Mouse (Mus musculus) embryo, embryonic 11.5 days (tissue): ENCODE results near the gene 2410131K14Rik.

Source experiments
- DNase-seq: peaks from one replicate; pipeline ENCODE4 v3.0.0-alpha.2; 2012; ENCODE audit warnings: low read depth, low spot score

The 2410131K14Rik gene

DNA sequence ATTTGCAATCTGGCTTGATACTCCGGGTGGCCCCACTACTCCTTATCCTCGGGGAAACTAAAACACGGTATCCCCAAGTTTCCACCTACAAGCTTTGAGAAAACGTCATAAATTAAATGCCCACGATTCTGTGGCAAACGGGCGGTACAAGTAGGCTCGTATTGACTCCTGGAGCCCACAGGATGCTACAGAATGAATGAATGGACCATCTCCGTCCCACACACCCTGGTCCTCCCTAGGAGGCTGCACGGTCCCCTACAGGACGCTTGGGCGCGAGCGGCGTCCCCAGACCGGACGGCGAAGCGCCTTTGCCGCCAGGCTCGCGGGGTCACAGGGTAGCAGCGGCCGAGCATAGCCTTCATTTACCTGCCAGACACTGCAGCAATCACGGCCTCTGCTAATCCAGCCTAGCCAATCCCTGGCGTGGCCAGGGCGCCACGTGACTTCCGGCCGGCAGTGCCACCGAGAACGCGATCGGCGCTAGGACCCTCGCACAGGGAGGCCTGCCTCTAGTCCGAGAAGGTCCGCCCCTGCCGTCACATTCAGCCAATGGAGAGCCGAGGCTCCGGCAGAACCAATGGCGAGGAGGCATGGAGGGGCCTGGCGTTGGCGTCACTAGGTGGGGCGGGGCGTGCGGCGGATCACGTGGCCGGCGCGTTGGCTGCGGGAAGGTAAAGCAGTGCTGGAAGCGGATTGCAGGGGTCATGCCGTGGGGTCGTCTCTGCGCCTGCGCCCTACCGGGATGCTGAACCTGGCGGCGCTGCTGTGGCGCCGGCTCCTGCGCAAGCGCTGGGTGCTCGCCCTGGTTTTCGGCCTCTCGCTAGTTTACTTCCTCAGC lies at the start of gene 2410131K14Rik, which contains the start of gene Rnft2:
Gene 2410131K14Rik (plus strand): TSS at position 622 of the 838 bp plus-strand sequence.
Gene Rnft2 (minus strand): TSS at position 511 of the 838 bp plus-strand sequence.
- DNase-seq = peak; percentile 98

DNA sequence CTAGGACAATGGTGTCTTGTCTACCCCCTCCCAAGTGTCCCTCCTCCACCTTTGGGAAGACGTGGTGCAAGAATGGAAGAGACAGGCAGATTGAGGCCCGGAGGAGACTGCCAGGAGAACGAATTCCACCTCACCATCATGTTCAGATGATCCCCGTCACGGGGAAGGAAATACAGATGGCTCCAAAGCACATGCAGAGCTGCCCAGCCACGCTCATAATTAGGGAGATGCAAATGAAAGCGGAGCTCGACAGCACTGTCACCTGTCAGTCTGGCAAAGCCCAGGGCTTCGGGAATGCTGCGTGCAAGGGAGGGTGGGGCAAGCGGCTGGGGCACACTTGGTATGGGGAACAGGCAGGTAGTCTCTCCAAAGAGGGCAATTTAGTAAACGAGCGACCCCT lies 47.6 kb upstream of the 2410131K14Rik start:
- DNase-seq = no peak

DNA sequence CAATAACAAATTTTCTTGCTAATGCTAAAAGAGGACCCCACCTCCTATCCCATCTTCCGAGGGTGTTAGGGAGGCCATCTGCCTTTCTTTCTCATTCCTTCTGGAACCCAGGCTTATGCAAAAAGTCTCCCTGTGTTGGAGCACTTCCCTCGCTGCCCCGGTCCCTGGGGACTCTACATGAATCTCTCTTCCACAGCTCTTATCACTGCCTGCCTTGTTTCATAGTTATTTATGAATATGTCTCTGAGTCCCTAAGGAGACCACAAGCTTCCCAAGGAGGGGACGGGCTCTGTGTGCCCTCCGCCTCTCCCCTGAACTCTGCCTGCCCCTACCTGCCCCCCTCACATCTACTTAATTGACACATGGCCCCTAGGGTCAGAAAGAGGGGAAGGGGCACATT lies 45.4 kb upstream of the 2410131K14Rik start:
- DNase-seq = no peak

DNA sequence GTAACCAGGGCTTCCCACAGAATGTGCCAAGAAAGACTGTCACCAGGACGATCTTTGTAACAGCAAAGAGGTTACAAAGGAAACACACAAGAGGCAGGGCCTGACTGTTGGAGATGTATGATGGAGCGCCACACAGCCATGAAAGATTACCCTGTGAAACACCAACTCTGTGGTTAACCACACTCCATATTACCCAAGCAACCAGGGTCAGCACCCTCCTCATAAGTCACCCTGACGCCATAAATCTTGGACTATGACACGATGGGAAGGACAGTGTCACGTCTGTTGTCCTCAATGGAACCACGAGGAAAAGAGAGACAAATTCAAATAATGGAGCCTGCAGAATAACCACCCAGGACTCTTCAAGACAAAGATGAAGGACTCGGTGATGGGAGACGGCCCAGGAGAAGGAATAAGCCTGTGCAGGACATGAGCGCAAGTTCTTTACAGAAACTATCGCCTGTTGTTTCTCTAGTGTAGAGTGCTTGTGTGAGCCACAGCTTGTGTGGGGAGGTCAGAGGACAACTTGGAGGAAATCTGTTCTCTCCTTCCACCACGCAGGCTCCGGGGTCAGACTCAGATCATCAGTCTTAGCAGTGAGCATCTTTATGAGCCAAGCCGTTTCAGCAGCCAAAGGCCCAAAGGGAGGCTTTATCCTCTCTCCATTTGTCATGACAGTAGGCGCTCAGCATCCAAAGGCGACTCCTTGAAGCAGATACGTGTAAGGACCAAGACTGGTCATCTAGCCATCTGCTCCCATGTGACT lies 40.2 kb upstream of the 2410131K14Rik start:
- no peak for DNase-seq

DNA sequence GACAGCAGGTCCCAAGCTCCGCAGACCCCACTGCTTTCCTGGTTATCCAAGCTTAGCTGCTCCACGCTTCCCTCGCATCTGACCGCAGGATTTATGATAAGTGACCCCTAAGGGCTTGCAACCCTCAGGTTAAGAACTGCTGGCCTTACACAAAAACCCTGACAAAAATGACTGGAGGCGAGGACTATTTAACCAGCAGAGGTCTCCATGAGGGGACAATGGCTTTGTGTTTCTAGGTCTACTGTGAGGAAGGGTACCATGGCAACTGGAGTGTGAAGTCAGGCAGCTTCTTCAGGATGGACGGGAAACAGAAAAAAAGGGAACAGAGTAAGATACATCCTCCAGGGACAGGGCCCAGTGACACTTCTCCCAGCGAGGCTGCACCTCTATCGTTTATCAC lies 39.2 kb upstream of the 2410131K14Rik start:
- no peak for DNase-seq

- DNase-seq = no peak
Observed at GRCm38 (mm10) chr5:118214012-118214411, 31.0 kb upstream of the 2410131K14Rik start.

DNA sequence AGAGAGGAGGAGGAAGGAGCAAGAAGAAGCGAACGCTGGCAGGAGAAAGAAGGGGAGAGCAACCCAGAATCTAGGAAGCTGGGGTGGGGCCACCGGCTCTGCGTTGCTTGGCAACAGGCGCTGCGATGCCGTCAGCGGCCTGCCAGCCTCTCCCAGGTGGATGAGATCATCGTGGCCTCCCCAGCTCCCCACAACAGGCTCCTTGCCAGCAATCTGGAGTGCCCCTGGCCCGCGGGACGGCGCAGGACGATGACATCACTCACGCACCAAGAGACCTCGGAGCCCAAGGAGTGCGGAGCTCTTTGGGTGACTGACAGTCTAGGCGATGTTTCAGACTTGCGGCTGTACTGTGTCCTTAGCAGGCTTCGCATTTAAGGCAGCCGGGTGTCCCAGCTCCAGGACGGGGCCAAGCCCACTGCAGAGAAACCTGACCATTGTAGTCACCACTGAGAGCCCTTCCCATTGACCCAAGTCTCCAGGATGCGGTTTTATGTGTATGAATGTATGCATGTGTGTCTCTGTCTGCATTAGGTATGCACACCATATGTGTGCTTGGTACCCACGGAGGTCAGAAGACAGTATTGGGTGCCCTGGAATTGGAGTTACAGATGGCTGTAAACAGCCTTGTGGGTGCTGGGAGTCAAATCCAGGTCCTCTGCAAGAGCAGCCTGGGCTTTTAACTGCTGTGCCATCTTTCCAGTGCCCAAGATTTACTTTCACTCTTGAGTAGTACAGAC lies 30.4 kb upstream of the 2410131K14Rik start:
- peak; percentile 53 for DNase-seq

DNA sequence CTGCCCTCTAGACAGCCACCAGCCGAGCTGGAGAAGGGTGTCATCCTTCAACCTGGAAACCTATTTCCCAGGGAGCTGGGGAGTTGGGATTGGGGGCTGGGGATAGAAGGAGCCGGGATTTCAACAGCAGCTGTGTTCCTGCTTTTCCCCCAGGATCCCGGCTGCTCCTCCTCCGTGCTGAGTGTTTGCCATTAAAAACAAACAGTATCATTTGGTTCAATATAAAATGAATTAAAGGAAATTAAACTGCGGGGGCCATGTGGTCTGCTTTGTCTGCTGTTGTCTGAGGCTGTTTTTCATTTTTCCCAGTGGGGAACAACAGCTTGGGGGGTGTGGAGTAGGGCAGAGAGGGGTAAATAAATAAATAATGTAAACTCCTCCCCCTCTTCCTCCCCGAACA lies 27.6 kb upstream of the 2410131K14Rik start:
- no peak for DNase-seq

GRCm38 (mm10) chr5:118223142-118223757 lies 21.8 kb upstream of the 2410131K14Rik start:
- no peak for DNase-seq

DNA sequence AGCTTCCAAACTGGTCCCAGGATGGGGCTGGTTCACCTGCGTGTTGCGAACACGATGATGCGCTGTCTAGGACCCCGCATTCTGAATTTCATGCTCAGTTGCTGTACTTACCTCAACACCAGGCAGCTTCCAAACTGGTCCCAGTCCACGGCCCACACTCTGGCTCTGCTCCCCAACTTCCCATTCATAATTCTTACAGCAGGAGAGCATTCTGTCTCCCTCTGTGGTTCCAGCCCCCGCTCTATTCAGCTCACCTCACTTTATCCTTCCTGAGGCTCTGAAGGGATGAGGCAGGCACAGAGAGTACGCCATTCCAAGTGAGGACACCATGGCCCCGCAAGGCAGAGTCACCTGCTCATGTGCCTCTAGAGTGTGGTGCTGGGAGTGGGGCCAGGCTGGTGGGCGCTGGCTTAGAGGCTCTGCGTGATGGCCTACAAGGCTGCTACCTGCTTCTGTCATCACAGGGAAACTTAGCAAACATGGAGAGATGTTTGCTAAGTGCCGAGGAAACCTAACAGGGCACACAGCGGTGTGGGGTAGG lies 14.9 kb upstream of the 2410131K14Rik start:
- no peak for DNase-seq

GRCm38 (mm10) chr5:118236891-118237290 lies 8.1 kb upstream of the 2410131K14Rik start:
- DNase-seq = no peak

GRCm38 (mm10) chr5:118239671-118240070 lies 5.4 kb upstream of the 2410131K14Rik start:
- no peak for DNase-seq

DNA sequence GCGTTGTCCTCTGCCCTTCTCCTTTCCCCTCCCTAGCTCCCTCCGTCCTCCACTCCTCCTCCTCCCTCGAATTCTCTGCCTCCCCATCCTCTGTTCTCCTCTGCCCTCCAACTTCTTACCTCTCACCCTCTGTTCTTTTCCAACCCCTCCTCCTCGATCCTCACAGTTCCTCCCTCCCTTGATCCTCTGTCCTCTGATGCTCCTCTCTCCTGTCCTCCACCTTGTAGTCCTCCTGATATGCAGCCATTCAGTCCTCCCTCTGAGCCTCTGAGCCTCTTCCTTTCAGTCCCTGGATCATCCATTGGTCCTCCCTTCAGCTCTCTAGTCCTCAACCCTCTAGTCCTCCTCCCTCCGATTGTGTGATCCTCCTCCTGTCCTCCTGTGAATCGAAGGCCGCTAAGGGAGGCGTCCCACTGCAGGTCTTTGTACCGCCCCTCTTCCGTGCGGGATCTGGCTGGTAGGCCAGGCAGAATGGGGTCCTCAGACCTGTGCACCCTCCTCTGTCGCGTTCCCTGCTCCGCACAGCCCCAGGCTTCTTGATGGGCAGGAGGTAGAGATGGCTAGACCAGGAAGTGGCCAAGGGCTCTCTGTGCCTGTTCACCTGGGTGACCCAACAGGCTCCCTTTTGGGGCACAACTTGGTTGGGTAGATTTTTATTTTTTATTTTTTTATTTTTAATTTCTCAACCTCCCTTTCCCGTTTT lies 730 bp downstream of the 2410131K14Rik start:
- no peak for DNase-seq

DNA sequence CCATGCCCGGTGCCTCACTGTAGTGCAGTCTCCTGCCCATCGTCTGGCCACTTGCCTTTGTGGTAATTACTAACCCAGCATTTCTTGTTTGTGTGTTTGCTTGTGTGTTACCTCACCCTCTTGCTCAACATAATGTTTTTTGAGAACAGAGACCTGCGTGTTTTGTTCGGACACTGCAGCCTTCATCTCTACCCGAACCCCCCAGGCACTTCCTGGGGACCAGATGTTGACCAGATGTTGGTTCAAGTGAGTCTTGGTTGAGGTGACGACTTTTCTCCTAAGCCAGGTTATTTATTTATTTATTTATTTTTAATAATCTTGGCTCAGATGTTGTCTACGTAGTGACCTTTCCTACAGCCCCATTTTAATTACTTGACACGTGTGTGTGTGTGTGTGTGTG lies 2.4 kb downstream of the 2410131K14Rik start:
- DNase-seq = no peak

DNA sequence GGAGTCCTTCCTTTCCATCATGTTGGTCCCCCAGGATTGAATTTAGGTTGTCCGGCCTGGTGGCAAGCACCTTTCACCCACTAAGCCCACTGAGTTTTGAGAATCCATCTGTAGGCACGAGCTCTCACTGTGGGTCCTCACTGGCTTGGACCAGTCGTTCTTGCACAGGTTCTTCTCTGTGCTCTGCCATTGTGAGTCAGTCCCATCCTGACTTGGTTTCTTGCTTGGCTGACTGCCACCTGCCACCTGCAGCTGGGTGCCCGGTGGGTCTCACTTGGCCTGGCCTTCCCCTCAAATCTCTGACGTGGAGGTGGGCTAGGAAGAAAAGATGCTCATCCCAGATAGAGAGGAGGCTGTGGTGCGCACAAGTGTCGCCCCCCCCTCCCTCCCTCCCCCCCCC lies 6.0 kb downstream of the 2410131K14Rik start:
- no peak for DNase-seq

- no peak for DNase-seq
Observed at GRCm38 (mm10) chr5:118253551-118253950, 8.5 kb downstream of the 2410131K14Rik start.

- DNase-seq = no peak
Observed at GRCm38 (mm10) chr5:118256981-118257380, 12.0 kb downstream of the 2410131K14Rik start.

GRCm38 (mm10) chr5:118259152-118259551 lies 14.1 kb downstream of the 2410131K14Rik start:
- DNase-seq = no peak

- no peak for DNase-seq
Observed at GRCm38 (mm10) chr5:118259636-118260035, 14.6 kb downstream of the 2410131K14Rik start.

DNA sequence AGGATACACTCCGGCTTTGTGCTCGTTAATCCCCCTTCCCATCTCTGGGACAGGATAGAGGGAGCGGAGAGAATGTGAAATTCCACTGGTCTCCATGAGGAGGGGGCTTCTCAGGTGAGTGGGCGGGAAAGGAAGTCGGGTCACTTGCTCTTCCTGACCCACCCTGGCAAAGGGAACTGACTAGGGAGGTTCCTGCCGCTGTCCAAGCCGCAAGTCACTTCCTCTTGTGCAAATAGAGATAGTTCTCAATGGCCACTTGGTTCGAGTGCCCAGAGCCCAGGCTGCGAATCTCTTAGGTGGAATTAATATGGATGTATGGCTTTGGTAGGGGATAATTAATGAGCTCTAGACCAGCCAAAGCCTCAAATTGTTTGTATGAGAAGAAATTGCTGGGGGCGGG lies 15.0 kb downstream of the 2410131K14Rik start:
- no peak for DNase-seq

GRCm38 (mm10) chr5:118260642-118261041 lies 15.6 kb downstream of the 2410131K14Rik start:
- DNase-seq = no peak
